Mouse (Mus musculus): Measurements from ENCODE around the gene C3ar1. TPM values are rescaled to one million over a fixed set of nuclear protein-coding genes. Genes with fewer than 3 reads are reported as not detected.

The C3ar1 gene
- polyA plus RNA-seq, 1 experiment = 1.3 TPM

DNA sequence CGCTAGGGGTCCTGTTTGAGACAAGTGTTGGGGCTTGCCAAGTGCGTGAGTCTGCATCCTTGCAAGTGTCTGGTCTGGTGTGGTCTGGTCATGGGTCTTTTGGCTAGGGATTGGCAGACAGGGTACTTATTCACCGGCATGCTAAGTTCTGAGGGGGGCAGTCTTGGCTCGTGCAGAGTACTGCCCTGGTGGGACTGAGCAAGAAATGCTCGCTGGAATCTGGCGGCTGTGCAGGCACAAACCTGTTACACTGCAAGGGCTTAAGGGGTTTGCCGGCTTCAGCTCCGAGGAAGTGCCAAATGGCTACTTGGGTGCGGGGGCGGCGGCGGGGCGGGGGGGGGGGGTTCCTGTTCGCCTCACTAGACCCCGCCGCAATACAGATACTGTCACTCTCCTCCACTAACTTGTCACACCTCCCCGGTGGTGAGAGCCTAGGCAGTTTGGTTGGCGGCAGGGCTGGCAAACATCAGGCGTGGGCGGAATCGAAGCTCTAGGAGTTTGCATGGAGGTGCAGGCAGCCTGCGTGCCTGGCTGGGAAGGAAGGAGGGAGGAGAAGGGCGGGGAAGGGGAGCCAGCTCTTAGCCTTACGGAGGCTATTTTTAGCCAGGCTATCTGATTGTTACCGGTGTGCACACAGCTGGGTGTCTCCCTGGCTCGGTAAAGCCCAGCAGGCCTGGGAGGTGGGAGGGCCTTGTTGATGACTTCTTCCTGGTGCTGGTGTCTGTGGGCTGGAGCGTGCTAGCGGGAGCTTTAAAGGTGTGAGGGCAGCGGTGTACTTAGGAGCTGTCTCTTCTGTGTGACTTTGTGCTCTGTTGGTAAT, 29.8 kb downstream of the C3ar1 start:
- peak; percentile 70 for DNase-seq (ENCODE audit: low read depth)
- TF ChIP-seq POLR2A (IDR thresholded peaks at IDR 0.05; ENCODE audit: borderline replicate concordance, extremely low read depth, insufficient read depth, insufficient read length, poor library complexity, severe bottlenecking) (no peak), CTCF (IDR thresholded peaks at IDR 0.05; ENCODE audit: borderline replicate concordance, extremely low read depth, insufficient read depth, insufficient read length) (no peak)

DNA sequence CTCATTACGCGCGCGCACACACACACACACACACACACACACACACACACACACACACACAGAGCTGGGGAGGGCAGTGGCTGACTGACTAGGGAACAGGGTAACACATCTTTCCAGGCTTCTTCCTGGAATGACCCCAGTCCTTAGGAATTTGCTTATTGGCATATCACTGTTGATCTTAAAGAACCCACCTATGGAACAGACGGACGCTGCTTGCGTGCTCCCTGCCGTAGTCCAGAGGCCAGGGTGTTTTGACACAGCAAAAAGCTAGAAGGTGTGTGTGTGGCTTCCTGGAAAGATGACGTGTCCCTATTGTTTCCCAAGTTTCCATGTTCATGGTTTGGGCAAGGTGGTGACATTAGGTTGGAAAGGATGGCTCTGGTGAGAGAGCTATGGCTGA, 30.8 kb downstream of the C3ar1 start:
- TF ChIP-seq CTCF (IDR thresholded peaks at IDR 0.05; ENCODE audit: borderline replicate concordance, extremely low read depth, insufficient read depth, insufficient read length) = no peak
- TF ChIP-seq POLR2A (IDR thresholded peaks at IDR 0.05; ENCODE audit: borderline replicate concordance, extremely low read depth, insufficient read depth, insufficient read length, poor library complexity, severe bottlenecking) = no peak
- no peak for DNase-seq (ENCODE audit: low read depth)

DNA sequence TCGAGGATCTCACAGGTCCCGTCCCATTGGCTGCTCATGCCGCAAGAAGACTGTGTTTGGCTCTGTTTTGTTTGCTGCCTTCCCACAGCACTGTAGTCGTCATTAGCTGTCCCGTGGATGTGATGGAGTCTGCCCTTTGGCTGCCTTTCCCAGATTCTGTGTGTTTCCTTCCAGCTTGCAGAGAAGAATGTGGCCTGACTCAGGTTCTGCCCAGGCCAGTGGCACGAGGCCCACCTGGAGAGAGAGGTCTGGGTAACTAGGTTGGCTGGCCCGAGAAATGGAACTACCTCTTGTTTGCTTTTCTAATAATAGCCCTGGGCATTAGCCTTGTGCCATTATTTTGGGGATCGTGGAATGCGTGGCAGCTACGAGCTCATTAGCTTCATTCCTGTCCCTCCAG, 31.9 kb downstream of the C3ar1 start:
- DNase-seq (ENCODE audit: low read depth) = no peak
- TF ChIP-seq CTCF (IDR thresholded peaks at IDR 0.05; ENCODE audit: borderline replicate concordance, extremely low read depth, insufficient read depth, insufficient read length) (no peak), POLR2A (IDR thresholded peaks at IDR 0.05; ENCODE audit: borderline replicate concordance, extremely low read depth, insufficient read depth, insufficient read length, poor library complexity, severe bottlenecking) (no peak)

DNA sequence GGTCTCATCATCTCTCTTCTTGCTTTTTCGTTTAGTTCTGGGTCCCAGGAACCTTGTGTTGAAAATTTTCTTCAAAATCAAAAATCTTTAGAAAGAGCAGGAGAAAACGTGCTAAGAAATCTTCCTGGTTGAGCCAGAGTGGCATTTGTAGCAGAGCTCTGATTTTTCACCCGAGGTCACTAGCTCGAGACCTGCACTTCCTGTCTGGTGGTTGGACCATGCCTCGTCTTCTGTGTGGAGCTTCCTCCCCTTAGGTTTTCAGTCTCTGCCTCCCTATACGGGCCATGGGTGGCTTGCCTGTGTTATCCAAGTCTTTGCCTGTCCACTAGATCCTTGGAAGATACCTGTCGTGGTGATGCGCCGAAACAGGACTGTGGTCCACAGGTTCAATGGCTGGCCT, 34.1 kb downstream of the C3ar1 start:
- no peak for DNase-seq (ENCODE audit: low read depth)
- TF ChIP-seq POLR2A (IDR thresholded peaks at IDR 0.05; ENCODE audit: borderline replicate concordance, extremely low read depth, insufficient read depth, insufficient read length, poor library complexity, severe bottlenecking) (no peak), CTCF (IDR thresholded peaks at IDR 0.05; ENCODE audit: borderline replicate concordance, extremely low read depth, insufficient read depth, insufficient read length) (no peak)

DNA sequence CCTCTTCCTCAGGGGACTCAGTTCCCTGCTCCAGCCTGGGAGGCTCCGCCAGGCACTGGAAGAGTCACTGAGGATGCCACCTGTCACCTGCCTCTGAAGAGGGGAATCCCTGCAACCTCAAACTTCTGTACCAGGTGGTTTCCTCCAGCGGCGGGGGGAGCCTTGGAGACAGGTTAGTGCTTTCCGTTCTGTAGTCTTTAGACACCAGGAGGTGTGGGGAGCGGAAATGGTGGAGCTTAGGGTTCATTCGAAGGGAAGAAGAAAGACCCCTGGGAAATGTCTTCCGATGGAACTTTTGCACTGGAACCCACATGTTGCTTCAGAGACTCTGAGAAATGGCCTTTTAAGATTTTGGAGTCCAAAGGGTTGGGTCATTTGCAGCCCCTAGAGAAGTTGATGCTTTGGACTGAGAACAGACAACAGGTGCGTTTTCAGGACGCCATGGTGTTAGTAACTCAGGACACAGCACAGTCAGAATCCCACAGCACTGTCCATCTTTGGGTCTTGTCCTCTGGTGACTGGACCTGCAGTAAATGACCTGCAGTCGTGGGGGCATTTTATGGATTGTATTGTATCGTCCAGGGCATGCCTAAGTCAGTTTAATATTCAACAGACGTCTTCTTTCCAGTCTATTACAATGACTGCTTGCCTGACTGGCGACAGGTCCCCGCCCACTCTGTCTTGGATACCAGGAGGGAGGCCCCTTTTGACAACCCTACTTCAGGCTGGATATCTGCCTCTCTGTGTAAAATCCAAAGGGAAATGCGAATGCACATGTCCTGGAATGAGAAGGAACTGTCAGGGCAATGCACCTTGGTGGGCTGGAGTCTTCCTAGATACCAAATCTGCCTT, 34.9 kb downstream of the C3ar1 start:
- TF ChIP-seq CTCF (IDR thresholded peaks at IDR 0.05; ENCODE audit: borderline replicate concordance, extremely low read depth, insufficient read depth, insufficient read length) (no peak), POLR2A (IDR thresholded peaks at IDR 0.05; ENCODE audit: borderline replicate concordance, extremely low read depth, insufficient read depth, insufficient read length, poor library complexity, severe bottlenecking) (no peak)
- peak; percentile 23 for DNase-seq (ENCODE audit: low read depth)

DNA sequence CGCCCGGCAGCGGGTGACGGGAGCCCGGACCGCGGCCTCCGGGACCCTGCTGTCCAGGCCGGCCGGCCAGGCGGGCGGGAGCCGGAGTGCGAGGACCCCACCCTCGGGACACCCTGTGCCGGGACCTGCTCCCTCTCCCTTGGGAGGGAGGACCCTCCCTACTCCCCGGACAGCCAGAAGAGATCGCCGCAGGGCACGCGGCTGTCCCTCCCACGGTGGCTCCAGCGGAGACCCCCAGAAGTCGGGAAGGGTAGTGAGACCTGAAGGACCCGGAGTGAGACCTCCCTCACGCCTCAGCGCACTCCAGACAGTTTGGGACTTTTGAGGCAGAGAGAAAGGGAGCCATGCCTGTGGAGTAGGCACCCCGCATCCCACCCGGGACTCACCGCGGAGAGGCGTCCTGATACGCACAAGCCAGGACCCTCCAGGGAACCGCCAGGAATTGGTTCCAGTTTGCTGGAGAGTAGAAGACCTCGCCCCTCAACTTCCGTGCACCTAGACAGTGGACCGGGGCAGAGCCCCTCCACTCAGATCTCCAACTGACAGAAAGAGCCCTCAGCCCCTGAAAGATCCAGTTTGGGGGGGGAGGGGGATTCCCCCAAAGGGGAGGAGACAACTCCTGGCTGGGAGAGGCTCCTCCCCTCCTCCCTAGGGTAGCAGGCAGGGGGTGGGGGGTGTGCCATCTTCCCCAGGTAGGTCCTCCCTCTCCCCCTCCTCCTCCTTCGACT, 35.7 kb downstream of the C3ar1 start:
- DNase-seq (ENCODE audit: low read depth) = peak; percentile 51
- TF ChIP-seq CTCF (IDR thresholded peaks at IDR 0.05; ENCODE audit: borderline replicate concordance, extremely low read depth, insufficient read depth, insufficient read length) (no peak), POLR2A (IDR thresholded peaks at IDR 0.05; ENCODE audit: borderline replicate concordance, extremely low read depth, insufficient read depth, insufficient read length, poor library complexity, severe bottlenecking) (no peak)

DNA sequence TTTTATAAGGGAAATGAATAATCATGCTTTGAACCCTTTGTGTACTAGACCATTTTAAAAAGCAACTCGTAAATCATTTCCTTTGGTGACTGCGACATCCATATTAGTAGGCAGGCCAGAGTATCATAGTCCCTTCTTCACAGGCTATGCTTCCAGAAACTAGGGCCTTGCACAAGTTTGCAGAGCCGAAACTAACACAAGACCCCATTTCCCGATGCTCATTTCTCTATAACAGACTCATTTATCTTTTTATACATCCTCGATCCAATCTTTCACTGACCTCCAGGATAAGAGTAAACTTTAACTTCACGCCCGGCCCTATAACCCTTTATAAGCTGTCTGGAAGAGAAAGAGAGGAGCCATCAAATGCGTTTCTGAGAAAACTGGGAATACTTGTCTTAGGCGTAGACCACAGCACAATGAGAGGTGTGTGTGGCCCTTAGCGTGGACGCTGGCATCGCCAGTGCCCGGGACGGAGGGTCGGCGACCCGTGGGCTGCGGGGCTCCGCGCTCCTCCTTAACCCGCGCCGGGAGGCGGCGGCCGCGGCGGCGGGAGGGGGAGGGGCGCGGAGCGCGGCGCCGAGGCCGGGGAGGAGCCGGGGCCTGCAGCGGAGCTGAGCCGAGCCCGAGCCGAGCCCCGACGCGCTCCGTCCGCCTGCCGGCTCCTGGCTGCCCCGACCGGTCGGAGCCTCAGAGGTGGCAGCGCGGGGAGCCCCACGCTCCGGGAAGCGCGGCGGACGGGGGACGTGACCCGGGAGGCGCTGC, 36.5 kb downstream of the C3ar1 start, which contains the start of gene Foxj2:
Foxj2 (plus strand) TSS at position 609 of the 765 bp plus-strand sequence.
- TF ChIP-seq CTCF (IDR thresholded peaks at IDR 0.05; ENCODE audit: borderline replicate concordance, extremely low read depth, insufficient read depth, insufficient read length) (no peak), POLR2A (IDR thresholded peaks at IDR 0.05; ENCODE audit: borderline replicate concordance, extremely low read depth, insufficient read depth, insufficient read length, poor library complexity, severe bottlenecking) (peak; percentile 55; the same call in 1 of the 2 replicates)
- peak; percentile 63 for DNase-seq (ENCODE audit: low read depth)

DNA sequence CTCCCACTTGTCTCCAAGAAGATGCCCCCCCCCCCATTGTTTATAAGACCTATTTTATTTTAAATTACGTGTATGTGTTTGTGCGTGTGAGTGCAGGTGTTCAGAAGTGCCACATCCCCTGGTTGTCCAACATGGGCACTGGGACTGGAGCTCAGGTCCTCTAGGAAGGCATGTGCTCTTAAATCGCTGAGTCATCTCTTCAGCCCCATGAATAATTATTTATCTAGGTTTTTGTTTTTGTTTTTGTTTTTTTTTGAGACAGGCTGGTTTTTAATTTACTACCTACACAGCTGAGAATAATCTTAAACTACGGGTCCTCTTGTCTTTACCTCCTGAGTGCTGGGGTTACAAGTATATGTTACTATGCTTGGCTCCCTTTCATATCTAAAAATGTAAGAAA, 42.3 kb downstream of the C3ar1 start:
- no peak for DNase-seq (ENCODE audit: low read depth)
- TF ChIP-seq CTCF (IDR thresholded peaks at IDR 0.05; ENCODE audit: borderline replicate concordance, extremely low read depth, insufficient read depth, insufficient read length) = no peak
- no peak for TF ChIP-seq POLR2A (IDR thresholded peaks at IDR 0.05; ENCODE audit: borderline replicate concordance, extremely low read depth, insufficient read depth, insufficient read length, poor library complexity, severe bottlenecking)

DNA sequence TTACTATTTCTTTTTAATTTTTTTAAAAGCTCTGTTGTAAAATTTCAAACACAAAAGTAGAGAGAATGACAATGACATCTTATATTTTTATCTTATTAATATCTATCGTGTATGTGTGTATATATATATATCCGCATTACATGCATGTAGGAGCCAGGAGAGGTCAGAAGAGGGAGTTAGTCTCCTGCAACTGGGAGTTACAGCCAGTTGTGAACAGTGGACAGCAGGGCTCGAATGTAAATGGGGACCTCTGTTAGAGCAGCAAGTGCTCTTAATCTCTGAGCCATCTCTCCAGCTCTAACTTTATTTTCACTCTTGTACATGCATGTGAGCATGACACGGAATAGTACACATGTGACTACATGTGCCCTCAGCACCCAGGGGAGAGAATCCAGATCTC, 43.2 kb downstream of the C3ar1 start:
- TF ChIP-seq CTCF (IDR thresholded peaks at IDR 0.05; ENCODE audit: borderline replicate concordance, extremely low read depth, insufficient read depth, insufficient read length) (no peak), POLR2A (IDR thresholded peaks at IDR 0.05; ENCODE audit: borderline replicate concordance, extremely low read depth, insufficient read depth, insufficient read length, poor library complexity, severe bottlenecking) (no peak)
- no peak for DNase-seq (ENCODE audit: low read depth)

All from brain, embryonic 14.5 days (tissue).